Mouse (Mus musculus): ENCODE measurements around the gene Mcm5.

Mcm5 gene

DNA sequence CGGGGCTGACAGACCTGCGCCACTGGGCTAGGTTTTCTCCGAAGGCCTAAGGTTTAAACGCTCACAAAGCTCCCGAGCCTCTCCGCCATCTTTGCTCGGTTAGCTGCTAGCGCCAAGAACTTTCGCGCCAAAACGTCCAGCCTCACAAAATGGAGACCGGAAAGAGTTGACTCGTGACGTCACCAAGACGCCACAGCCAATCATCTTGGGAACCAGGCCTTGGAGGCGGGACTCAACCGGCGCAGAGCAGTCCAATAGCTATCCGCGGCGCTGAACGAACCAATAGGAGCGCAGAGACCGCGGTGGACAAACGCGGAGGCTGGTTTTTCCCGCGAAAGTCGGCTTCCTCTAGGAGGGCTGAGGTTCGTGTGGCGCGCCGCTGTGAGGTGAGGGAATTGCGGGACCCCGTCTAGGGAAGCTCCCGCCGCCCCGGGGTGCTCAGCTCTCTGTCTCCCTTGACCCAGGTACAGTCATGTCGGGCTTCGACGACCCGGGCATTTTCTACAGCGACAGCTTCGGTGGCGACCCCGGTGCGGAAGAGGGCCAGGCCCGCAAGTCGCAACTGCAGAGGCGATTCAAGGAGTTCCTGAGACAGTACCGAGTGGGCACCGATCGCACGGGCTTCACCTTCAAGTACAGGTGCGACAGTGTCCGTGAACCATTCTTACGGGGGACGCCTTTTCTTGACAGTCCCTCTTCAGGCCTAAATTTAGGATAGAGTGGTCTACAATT lies at the start of gene Mcm5:
Gene Mcm5, plus strand, starts transcription at position 334 of the 732 bp plus-strand sequence.
- DNase-seq (ENCODE audit: extremely low spot score), result peak; percentile 99

DNA sequence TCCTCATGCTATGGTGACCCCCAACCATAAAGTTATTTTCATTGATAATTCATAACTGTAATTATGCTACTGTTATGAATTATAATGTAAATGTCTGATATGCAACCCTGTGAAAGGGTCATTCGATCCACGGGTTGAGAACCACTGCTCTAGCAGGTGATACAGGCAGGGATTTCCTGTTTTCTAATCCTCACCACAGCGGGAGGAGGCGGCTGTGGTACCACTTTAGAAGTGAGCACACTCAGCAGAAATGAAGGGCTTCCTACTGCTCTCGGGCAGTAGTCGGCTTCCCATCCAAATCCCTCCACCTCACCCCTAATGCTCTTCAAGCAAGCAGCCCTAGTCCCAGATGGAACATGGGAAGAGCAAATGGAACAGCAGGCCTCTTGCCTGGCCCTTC lies 49.3 kb upstream of the Mcm5 start:
- DNase-seq (ENCODE audit: extremely low spot score), result no peak

DNA sequence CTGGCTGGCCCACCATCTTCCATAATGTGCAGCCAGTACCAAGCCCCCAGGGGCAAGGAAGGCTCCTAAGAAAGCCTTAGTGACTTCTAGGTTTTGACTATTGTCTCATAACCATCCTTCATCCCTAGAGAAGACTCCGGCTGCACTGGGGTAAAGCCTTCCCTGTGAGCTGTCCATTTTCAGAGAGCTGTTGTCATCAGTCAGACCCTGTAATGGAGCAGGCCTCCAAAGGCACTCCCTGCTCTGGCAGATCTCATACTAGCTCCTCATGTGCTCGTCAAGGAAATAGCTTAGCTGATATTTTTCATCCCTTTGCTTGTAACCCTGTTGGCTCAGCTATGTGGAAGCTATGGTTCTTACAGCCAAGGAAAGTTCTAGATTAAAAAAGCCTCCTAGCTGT lies 48.6 kb upstream of the Mcm5 start:
- no peak for DNase-seq (ENCODE audit: extremely low spot score)

DNA sequence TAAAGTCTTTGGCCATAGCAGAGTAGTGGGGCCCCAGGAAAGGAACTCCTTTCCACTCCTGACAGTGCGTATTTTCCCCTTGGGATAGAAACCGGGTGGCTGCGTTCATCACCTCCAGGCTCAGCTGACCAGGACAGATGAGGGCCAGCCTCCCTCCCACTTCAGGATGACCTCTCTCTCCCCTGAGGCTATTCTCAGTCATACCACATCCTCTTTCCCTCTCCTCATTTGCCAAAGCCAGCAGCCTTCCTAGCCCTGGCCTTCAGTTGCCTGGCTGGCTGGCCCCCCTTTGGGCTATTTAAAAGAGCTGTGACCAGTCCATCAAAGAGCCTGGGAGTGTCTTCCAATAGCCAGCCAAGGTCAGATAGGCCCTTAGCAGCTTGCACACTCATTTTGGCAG lies 46.1 kb upstream of the Mcm5 start:
- DNase-seq (ENCODE audit: extremely low spot score), result no peak

DNA sequence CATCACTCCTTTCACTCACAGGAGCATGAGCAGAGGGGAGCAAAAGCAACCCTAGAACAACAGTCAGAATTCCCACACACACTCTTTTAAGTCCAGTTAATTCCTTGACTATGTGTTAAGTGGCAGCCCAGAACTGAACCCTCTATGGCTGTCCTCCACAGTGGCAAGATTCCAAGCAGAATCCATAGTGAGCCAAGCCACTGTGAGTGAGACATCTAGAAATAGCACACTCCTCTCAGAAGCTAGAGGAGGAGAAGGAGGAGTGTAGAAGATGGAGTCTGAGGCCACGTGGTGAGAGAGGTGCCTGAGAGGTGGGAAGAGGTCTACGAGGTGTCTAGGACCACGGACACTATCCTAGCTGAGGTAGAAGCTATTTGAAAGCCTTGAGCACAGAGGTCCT lies 44.6 kb upstream of the Mcm5 start:
- no peak for DNase-seq (ENCODE audit: extremely low spot score)

DNA sequence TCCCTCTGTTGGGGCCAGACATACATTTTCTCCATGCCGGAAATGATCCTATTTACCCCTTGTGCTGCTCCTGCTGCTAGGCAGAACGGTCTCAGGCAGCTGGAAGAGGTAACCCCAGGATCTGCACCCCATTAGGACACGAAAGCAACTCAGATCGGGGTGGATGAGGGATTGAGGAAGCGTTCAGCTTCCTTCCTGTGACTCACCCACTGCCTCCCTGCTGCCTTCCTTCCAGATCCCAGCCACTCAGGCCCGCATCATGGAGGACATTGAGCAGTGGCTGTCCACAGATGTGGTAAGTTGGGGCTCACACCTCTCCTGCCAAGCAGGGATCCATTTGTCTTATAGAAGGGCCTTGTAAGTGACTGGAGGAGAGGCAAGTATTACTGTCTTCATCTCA lies 42.1 kb upstream of the Mcm5 start:
- no peak for DNase-seq (ENCODE audit: extremely low spot score)

DNA sequence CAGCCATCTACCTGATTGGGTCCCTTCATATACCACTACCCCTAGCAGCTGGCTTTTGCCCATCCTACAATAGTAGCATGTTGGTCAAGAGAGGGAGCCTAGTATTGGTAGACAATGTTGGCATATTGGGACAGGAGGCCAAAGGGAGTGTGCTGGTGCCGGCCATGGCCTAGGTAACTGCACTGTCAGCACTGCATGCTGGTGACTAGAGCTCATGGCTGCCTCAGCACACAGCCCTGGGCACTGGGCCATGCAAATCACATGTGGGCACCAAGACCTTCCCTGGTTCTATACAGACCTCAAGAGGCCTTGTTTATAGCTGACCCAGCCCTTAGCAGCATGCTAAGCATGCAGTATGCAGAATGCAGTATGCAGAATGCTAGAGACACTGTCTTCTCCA lies 39.1 kb upstream of the Mcm5 start:
- no peak for DNase-seq (ENCODE audit: extremely low spot score)

DNA sequence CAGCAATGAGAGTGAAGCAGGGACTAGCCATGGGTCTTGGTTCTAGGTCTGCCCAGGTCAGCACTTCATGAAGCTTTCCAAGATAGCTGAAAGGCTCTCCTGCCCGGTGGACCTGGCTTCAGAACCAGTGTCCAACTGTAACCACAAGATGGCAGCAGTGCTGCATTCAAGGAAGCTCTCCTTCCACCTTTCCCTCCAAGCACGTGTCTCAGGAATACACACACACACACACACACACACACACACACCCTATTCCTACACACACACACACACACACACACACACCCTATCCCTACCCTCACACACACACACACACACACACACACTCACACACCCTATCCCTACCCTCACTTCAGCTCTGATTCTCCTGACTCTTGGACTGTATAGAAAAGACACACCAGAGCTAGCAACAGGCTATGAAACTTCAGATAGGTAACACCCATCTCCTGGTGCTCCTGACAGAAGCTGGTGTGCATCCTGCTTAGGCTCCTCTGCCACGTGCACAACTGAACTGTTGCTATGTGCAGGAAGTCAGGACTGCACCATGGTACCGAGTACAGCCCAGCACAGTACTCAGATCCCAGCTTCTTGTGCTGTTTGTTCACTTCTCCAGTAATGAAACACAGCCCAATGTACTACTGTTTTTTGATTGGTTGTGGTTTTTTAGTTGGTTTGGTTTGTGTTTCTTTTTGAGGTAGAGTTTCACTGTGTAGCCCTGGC lies 37.6 kb upstream of the Mcm5 start:
- peak; percentile 82 for DNase-seq (ENCODE audit: extremely low spot score)

DNA sequence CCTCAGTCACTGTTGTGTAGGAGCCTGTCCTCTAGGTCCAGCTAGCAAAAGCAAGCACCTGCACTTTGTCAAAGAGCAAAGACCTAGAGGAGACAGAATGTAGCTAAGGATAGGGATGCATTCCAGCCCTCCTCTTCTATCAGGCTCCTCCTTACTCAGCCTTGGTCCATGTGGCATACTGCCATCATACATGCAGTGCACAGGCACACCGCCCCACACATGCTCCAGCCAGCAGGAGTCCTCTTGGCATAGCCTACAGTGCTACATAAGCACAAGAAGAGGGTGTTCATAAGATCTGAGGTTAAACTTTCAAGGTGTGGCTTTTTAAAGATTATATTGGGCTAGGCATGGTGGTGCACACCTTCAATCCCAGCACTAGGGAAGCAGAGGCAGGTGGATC lies 34.5 kb upstream of the Mcm5 start:
- no peak for DNase-seq (ENCODE audit: extremely low spot score)

DNA sequence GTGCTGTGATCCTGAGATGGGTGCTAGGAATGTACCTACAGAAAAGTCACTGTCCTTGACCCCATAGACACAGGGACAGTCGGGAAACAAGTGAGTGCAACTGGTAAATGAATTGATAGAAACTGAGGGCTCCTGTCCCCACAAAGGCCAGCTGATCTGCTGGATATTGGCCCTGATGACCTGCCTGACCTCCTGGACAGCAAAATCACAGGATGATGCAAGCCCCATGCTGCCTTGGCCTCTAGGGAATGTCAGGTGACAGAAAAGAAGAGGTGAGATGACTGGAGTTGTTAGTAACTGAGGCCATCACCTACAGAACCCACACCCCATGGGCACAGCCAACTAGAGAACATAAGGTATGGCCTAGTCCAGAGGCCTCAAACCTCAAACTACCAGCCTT lies 31.2 kb upstream of the Mcm5 start:
- DNase-seq (ENCODE audit: extremely low spot score), result no peak

DNA sequence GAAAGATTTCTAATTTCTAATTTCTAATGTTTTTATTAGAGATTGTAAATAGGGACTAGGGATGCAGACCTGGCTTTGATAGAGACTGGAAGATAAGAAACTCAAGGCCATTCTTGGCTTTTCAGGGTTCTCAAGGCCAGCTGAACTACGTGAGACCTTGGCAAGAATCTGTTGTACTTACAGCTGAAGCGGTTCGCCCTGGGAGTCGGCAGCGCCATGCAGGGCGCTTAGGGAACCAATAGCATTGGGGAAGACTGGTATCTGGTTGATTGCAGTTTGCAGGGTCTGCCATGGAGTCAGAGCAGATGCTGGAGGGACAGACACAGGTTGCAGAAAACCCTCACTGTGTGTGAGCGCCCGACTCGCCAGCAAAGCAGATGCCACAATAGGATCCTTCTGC lies 30.5 kb upstream of the Mcm5 start:
- DNase-seq (ENCODE audit: extremely low spot score), result no peak

DNA sequence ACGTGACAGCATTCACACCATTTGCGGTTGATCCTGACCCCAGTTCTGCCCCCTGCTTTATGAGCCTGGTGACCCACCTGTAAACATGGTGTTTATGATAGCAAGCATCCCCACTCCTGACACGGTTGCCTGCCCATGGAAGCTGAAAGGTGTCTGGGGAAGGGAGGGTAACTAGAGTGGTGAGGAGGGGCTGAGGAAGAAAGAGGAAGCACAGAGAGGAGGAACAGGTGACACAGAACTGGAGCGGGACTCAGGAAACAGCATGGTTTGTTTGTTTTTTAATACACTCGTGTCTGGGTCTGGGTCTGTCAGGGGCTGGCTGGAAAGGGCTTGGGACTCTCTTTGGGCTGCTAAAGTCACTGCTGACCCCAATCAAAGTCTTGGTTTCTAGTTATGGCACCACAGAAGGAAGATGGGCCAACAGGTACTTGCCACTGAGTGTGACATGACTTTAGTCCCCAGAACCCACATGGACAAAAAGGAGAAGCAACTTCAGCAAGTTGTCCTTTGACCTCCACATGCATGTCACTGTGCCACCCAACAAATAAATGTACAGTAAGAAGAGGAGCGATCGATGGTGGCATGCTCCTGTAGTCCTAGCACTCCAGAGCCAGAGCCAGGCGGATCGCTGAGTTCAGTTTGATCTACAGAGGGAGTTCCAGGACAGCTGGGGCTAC lies 27.9 kb upstream of the Mcm5 start:
- no peak for DNase-seq (ENCODE audit: extremely low spot score)

DNA sequence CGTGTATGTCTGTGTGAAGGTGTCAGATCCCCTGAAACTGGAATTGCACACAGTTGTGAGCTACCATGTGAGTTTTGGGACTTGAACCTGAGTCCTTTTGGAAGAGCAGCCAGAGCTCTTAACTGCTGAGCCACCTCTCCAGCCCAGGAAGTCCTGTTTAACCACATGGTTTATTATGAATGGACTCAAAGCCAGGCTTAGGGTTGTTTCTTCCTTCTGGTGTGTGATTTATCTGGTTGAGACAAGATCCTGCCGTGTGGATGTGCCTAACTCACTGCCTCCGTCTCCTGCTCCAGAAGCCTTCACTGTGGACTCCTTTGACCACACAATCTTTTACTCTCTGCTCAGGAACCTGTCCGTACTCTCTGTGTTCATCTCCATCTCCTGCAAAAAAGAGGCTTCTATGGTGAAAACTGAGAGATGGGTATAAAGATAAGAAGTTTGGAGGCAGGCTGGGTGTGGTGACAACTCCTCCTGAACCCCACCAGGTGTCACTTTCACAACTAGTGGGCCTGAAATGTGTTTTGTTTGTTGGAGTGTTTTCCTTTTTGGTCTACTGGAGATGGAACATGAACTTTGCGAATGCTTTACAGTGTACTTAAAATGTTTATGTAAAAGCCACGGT lies 27.1 kb upstream of the Mcm5 start:
- DNase-seq (ENCODE audit: extremely low spot score), result no peak

DNA sequence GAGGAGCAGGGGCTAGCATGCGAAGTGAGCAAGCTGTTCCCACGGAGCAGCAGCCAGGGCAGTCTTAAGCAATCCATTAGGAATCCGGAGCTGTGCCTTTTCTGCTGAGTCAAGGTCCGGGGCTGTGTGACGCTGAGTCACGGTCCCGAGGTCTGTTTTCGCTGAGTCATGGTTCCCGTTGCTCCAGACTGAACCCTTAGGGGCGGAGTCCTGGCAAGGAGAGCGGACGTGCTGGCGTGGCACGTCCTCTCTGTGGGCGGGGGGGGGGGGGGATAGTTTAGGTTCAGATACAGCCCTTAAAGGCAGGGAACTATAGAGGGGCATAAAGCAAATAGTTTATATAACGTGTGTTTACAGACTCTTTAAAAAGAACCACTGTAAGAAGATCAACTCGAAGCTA lies 25.5 kb upstream of the Mcm5 start:
- peak; percentile 94 for DNase-seq (ENCODE audit: extremely low spot score)

DNA sequence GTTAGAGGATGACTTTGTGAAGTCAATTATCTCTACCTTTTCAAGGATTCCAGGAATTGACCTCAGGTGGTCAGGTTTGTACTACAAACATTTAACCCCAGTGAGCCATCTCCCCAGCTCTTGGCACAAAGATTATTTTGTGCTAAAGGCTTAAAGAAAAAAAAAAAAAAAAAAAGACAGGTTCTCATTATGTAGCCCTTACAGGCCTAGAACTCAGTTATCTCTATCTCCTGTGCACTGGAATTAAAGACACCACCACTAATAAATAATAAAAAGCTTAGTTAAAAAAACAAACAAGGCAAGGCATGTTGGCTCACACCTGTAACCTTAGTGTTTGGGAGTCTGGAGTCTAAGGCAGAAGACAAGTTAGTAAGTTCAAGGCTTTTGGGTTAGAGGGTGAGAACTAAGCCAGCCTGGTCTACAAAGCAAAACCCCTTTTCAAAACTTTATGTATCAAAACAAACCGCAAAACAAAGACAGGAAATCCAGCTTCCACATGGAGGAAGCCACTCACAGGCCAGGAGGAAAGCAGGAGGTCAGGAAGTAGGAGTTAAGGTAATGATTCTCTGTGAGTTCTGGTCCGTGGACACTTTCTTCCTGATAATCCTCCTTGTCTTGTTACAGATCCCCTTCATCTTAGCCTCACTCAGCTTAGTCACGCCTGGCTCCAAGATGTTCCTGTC lies 24.8 kb upstream of the Mcm5 start:
- DNase-seq (ENCODE audit: extremely low spot score), result no peak

DNA sequence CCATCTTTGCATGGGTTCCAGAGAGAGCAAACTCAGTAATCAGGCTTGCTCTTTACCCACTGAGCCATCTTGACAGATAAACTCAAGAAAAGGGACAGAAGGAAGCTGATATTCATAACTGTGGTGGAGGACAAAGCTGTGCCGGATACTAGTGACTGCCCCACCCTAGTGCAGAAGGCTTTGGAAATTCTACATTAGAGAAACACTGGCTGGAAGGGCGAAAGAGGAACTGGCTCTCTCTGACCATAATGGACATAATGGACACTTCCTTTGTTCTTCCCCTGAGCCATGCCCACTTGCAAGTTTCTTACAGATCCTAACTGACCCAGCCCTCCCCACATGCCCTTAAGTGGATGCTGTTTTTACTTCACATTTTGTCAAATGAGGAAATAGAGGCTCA lies 23.4 kb upstream of the Mcm5 start:
- DNase-seq (ENCODE audit: extremely low spot score), result no peak

DNA sequence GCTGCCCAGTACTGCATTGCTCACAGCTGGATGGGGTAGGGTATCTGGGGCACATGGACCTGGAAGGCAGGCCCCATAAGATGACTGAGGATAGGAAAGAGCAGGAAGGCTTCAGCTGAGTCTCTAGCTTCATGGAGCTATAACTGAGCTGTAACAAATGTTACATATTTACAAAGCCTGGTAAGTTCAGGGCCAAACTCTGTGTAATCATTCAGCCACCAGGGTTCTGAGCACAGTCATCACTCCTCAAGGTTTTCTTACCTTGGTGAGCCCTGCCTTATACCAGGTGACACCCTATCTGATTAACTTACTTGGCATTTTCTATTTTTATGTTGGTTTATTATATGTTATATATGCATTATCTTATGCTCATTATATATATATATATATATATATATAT lies 22.2 kb upstream of the Mcm5 start:
- DNase-seq (ENCODE audit: extremely low spot score), result no peak

DNA sequence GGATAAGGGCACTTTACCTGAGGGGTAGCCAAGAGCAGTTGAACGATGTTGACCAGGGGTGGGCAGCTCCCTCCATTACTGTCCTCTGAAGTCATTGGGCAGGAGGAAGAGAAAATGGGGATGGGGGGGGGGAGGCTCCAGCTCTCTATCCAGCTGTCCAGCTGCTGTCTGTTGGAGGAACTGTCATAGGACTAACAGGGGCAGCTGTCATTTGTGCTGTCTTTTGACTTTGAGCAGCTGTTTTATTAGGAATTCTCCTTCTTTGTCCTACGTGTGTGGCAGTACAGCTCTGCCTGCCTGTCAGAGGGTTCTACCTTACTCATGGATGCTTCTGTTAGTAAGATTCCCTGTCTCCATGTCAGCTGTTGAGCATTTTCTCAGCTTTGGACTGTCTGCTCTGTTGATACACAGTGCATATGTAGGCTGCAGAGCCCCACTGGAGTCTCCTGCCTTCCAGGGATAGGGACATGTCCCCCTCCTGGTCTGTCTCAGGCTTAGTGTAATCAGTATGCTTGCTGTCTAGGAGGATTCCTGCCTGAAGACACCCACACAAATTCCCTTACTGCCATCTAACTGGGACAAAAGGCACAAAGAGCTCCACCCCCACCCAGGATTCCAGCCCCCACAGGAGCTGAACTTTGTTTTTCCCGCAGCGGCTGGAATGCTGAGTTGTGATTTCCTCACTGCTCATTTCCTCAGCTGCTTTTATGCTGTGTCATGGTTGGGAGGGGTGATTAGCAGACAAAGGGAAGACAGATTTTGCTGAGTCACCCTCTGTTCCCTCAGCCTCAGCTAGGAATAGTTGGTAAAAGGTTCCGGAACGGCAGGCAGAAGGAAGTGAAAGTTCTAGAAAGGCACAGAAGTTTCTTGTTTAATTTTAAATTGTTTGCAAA lies 20.1 kb upstream of the Mcm5 start:
- DNase-seq (ENCODE audit: extremely low spot score), result peak; percentile 74

DNA sequence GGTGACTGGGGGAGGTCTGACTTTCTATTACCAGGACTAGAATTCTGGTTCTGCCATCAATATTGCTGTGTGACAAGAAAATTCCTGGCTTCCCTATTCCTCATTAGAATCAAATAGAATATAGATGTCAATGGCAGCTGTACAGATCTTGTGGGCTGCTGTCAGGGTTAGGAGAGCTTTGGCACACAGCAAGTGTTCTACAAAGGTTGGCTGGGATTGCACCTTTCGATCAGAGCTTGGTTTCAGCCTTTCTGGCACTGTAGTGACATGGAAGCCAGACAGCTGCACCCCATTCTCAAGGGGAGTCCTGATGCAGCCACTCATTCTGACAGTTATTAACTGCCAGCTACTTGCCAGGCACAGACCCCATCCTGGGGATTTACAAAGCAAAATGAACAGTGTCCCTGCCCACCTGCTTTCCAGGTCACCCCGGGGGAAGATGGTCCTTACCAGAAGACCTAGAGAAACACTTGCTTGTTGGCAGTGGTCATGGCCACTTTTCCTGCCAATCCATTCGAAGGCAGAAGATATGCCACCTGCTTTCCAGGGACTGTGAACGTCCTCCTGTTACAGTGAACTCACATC lies 18.5 kb upstream of the Mcm5 start:
- no peak for DNase-seq (ENCODE audit: extremely low spot score)

DNA sequence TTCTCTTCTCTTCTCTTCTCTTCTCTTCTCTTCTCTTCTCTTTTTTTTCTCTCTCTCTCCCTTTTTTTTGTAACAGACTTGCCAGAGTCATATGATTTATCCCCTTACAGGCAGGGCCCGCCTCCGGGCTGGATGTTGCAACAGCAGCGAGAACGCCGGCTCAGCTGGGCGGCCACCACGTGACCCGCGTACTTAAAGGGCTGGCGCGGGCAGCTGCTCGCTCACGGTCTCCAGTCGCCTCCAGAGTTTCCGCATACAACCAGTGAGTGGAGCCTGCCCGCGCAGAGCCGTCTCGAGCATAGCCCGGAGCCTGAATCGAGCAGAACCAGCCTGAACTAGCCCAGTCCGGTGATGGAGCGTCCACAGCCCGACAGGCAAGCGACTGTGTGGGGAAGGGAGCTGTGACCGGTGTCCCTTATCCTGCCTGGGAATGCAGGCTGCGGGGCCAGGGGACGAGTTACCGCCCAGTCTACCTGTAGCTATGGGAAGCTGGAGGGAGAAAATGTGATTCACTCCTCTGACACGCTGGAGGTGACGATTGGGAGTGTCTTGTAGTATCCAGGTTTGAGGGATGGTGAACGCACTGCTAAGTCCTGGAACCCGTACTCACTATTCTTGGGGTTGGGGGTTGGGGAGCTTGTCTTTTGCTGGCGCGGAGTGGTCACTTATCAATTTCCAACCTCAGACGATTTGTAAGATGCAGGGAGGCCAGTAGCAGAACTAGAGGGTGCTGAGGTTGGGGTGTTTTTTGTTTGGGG lies 15.8 kb upstream of the Mcm5 start, which contains the start of gene Hmox1:
Gene Hmox1, plus strand, starts transcription at position 223 of the 758 bp plus-strand sequence.
- DNase-seq (ENCODE audit: extremely low spot score), result peak; percentile 86

All from embryo, embryonic 9.5 days (tissue).